Mouse (Mus musculus) megakaryocyte, embryonic 14.5 days (primary cell): ENCODE measurements around the gene Creg2. TPM values are rescaled to one million over a fixed set of nuclear protein-coding genes. Genes with fewer than 3 reads are reported as not detected.
A peak's percentile ranks its signal among the peaks of the same experiment; 100 is the strongest.

Source experiments
- H3K27me3 ChIP-seq: replicated peaks from 2 replicates; pipeline ENCODE3; 2012; ENCODE audit warnings: inconsistent platforms
- H3K36me3 ChIP-seq: replicated peaks from 2 replicates; pipeline ENCODE3; 2012; ENCODE audit warnings: low read length, inconsistent platforms, mixed read lengths
- H3K4me1 ChIP-seq: 2 replicates; pipeline ENCODE4 v1.6.1; 2012; ENCODE audit warnings: inconsistent platforms
- H3K4me3 ChIP-seq: replicated peaks from 2 replicates; pipeline ENCODE3; 2012; ENCODE audit warnings: moderate library complexity, mild to moderate bottlenecking, inconsistent platforms
- H3K9me3 ChIP-seq: 2 replicates; pipeline ENCODE4 v1.6.1; 2012; ENCODE audit warnings: inconsistent platforms
- FLI1 ChIP-seq: IDR thresholded peaks from 2 replicates; pipeline ENCODE4 v1.6.1; 2012; ENCODE audit warnings: low read length, inconsistent platforms, mixed read lengths
- GATA1 ChIP-seq: IDR thresholded peaks from 3 replicates; pipeline ENCODE4 v1.6.1; 2012; ENCODE audit warnings: mixed read lengths, low read length, inconsistent platforms, borderline replicate concordance
- polyA plus RNA-seq: library from polyadenylated mRNA; stranded (reverse); fragments of >175 nt; gene quantifications from 2 replicates; pipeline ENCODE4 v1.2.3, GENCODE M21; 2012; ENCODE audit warnings: low replicate concordance; ENCODE audit not compliant: insufficient read depth

Gene Creg2
- polyA plus RNA-seq, 1 experiment = 0.13 TPM

DNA sequence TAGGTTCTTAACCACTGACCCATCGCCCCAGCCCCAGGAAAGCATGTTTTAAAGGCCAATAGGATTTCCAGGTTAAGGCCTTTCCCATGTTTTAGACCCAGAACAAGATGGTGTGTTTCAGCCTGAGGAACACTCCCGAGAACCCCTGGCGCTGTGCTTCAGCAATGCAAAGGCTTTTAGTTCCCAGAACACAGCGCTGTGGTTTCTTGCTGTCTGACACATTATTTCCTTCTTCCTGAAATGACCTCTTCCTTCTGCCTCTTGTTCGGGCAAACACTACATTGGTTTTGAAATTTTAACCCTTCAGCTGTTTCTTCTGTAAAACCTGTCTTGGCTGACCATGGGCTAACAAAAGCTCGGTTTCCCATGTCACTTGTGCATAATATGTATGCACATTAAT lies 72.1 kb downstream of the Creg2 start:
- Histone ChIP-seq H3K36me3 (peaks cover under 1% of the 10 kb centered on the region), H3K4me3 (peak overlapping the region; percentile 14), H3K27me3 (peaks cover 2% of the 10 kb centered on the region), H3K9me3 (no peaks in the 10 kb centered on the region), H3K4me1 (peaks cover 53% of the 10 kb centered on the region)
- no peak for TF ChIP-seq FLI1
- no peak for TF ChIP-seq GATA1

DNA sequence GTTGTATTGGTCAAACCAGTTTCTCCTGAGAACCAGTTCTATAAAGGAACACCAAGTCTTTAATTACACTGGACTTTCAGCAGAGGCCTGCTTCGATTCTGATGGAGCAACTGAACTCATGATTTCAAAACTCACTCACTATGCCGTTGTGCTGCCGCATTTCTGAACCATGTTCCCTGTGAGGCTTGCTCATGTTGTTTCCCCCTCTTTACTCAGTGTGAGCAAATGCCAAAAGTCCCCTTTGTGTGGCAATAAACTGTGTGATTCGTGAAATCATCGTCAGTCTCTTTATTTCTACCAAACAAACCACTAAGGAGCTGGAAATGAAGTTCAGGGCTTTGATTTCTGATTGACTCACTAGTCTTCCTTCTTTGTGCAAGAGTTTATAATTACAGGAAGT lies 72.8 kb downstream of the Creg2 start:
- peaks cover 6% of the 10 kb centered on the region for H3K36me3 ChIP-seq
- peaks cover 59% of the 10 kb centered on the region for H3K4me1 ChIP-seq
- H3K4me3 ChIP-seq = no peak overlapping the region
- peaks cover 2% of the 10 kb centered on the region for H3K27me3 ChIP-seq
- no peaks in the 10 kb centered on the region for H3K9me3 ChIP-seq
- TF ChIP-seq FLI1 (no peak), GATA1 (no peak)

DNA sequence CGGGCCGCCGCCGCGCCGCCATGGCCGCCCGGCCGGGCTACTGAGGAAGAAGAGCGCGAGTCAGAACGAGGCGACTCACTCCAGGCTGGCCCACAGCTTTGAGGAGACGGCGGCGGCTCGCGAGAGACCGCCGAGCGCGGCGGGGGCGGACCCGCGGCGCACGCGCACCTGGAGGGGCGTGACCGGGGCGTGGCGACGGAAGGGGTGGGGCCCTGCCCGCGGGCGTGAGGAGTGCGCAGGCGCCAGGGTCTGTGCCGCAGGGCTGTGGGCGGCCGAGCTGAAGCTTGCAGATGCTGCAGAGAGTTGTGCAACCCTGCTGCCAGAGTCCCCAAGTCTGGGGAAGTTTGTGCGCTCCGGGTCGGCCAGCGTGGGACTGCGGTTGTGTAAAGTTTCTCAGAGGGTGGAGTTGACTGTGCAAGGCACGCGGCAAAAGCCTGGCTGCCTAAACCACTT lies 74.0 kb downstream of the Creg2 start, which contains the start of gene Rnf149:
TSS of gene Rnf149 (minus strand) at position 153 of the 453 bp plus-strand sequence.
- H3K4me3 ChIP-seq = peak within 1 kb of the TSS; percentile 98
- H3K4me1 ChIP-seq = peaks cover 67% of the 10 kb centered on the region
- H3K9me3 ChIP-seq = no peaks in the 10 kb centered on the region
- no peak for TF ChIP-seq FLI1
- TF ChIP-seq GATA1 = no peak
- no peaks in the 10 kb centered on the region for H3K27me3 ChIP-seq
- peaks cover 9% of the 10 kb centered on the region for H3K36me3 ChIP-seq

DNA sequence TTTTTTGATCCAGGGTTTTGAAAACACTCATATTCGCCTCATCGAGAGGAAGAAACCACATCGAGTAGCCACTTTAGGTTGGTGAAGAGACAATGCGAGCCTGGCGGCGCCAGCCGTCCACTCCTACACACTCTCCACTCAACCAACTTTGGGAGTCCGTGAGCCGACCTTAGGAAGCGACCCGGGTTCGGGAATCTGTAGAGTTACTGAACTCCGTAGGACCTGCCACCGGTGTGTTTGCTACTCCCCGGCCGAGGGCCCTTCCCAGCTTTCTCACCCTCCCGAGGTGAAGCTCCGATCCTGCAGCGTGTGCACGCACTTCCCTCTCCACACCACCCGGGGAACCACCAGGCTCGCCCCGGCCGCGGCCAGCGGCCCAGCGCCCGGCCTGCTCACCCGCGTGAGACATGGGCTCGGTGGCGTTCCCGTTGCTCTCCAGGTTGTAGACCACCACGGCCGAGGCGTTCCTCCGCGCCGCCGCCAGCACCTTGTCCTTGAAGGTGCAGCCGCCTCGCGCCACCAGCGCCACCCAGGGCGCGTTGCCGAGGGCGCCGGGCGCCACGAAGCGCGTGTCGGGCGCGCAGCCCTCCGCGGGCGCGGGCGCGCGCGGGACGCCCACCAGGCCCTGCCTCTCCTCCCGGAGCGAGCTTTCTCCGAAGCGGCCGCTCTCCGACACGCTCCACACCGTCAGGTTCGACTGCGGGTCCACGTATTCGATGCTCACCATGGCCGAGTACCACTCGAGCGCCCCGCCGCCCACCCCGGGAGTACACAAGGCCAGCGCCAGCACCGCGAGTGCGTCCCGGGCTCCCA lies 74.6 kb downstream of the Creg2 start:
- no peaks in the 10 kb centered on the region for H3K27me3 ChIP-seq
- H3K4me1 ChIP-seq = peaks cover 69% of the 10 kb centered on the region
- TF ChIP-seq FLI1 (no peak), GATA1 (no peak)
- H3K36me3 ChIP-seq = peaks cover 13% of the 10 kb centered on the region
- no peaks in the 10 kb centered on the region for H3K9me3 ChIP-seq
- peak overlapping the region; percentile 98 for H3K4me3 ChIP-seq

DNA sequence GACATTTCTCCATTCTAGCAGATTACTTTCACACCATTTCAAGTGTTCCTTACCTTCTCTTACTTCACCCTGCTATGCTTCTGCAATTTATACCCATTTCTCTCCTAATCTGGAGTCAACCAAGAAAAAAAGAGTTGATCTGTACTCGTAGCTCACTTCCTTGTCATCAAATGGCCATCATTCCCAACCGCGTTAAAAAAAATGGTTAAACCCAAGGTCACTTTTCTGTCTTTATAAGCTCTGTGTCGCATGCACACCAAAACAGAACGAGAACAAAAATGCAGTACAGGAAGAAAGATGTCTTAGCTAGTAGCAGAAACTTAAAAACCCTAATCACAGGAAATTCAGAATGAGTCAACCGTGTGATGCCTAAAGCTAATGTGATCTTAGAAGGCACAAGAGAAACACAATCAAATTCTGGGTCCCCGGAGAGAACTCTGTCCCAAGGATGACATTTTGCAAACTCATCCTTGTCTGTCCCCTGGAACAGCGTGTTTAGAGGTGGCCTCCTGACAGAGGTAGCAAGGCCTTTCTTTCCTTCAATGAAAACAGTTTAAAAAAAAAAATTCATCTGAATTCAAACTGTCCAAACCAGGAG lies 75.4 kb downstream of the Creg2 start:
- no peaks in the 10 kb centered on the region for H3K27me3 ChIP-seq
- peaks cover 18% of the 10 kb centered on the region for H3K36me3 ChIP-seq
- TF ChIP-seq GATA1 (no peak), FLI1 (no peak)
- peaks cover 69% of the 10 kb centered on the region for H3K4me1 ChIP-seq
- peak overlapping the region; percentile 98 for H3K4me3 ChIP-seq
- no peaks in the 10 kb centered on the region for H3K9me3 ChIP-seq

DNA sequence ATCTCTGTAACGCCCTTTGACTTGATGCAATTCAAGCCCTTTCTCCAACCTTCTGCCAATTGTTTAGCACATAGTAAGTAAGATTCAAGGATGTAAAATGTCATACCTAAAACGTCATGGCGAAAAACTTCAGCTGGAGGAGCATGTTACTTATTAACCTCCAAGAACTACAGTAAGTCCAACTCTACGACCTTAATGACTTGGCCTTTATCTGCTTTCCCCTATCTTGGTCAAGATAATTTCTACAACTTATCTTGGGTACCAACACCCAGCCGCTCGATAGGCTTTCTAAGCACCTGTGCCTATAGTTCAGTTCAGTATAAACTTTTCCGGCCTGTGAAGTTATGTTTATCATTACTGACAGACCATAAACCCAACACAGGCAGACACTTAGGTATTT lies 77.4 kb downstream of the Creg2 start:
- TF ChIP-seq FLI1 = no peak
- no peak for TF ChIP-seq GATA1
- peaks cover 61% of the 10 kb centered on the region for H3K4me1 ChIP-seq
- no peaks in the 10 kb centered on the region for H3K9me3 ChIP-seq
- peaks cover 31% of the 10 kb centered on the region for H3K36me3 ChIP-seq
- no peaks in the 10 kb centered on the region for H3K27me3 ChIP-seq
- no peak overlapping the region for H3K4me3 ChIP-seq

DNA sequence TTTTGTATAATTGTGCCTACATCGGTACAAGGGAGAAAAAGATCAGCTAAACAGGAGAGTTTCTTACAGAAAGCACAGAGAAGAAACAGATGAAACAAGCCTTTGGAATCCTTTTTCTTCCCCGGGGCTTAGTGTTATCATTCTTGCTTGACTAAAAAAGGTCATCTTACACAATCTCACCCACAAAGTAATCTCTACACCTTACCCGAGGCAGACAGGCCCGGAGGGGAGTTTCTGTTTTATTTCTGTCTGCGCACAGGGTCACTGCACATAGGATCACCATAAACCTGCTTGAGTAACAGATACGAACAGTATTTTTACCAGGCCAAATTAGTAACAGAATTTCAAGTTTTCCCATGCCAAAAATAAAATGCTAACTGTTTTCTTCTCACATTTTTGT lies 79.6 kb downstream of the Creg2 start:
- H3K4me3 ChIP-seq = no peak overlapping the region
- no peaks in the 10 kb centered on the region for H3K27me3 ChIP-seq
- H3K4me1 ChIP-seq = peaks cover 60% of the 10 kb centered on the region
- peaks cover 41% of the 10 kb centered on the region for H3K36me3 ChIP-seq
- H3K9me3 ChIP-seq = no peaks in the 10 kb centered on the region
- no peak for TF ChIP-seq GATA1
- TF ChIP-seq FLI1 = no peak

Other genes with a start within 250 kb of the Creg2 start
- 1.7 and 6.4 TPM in 2 replicates for gene Tbc1d8, start 172.7 kb downstream of the Creg2 start, polyA plus RNA-seq
- 29.4 and 46.8 TPM in 2 replicates for gene Cnot11, start 116.5 kb downstream of the Creg2 start, polyA plus RNA-seq
- gene Rnf149, start 74.1 kb downstream of the Creg2 start, polyA plus RNA-seq = 3.8 and 26.0 TPM in 2 replicates
- gene Rfx8, start 69.5 kb upstream of the Creg2 start, polyA plus RNA-seq = 0.34 TPM in 1 of 2 replicates, not detected in the other
- gene Gm3646, start 153.9 kb upstream of the Creg2 start, polyA plus RNA-seq = not detected in 2 replicates
- gene Map4k4, start 249.4 kb upstream of the Creg2 start, polyA plus RNA-seq = 13.5 and 22.8 TPM in 2 replicates